Mouse (Mus musculus) lung, postnatal 10 days (tissue): ENCODE data around the gene Insl6.

ENCODE experiments used
- DNase-seq: peaks from one replicate; pipeline ENCODE4 v3.0.0; 2021

The Insl6 gene

DNA sequence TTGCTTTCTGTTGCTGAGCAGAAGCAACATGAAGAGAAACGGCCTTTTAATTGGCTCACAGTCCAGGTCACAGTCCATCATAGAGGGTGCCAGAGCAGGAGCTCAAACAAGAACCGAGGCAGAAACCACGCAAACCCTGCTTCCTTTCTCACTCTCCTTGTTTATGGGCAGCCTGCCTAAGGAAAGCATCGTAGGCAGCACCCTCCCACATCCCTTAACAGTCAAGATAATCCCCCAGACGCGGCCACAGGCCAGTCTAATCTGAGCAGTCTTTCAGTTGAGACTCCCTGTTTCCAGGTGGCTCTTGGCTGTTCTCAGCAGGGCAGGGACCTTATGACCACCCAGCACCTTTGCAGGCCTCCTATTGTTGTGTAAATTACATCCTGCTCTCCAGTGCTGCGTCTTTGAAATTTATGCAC, 39.7 kb downstream of the Insl6 start:
- DNase-seq: no peak

DNA sequence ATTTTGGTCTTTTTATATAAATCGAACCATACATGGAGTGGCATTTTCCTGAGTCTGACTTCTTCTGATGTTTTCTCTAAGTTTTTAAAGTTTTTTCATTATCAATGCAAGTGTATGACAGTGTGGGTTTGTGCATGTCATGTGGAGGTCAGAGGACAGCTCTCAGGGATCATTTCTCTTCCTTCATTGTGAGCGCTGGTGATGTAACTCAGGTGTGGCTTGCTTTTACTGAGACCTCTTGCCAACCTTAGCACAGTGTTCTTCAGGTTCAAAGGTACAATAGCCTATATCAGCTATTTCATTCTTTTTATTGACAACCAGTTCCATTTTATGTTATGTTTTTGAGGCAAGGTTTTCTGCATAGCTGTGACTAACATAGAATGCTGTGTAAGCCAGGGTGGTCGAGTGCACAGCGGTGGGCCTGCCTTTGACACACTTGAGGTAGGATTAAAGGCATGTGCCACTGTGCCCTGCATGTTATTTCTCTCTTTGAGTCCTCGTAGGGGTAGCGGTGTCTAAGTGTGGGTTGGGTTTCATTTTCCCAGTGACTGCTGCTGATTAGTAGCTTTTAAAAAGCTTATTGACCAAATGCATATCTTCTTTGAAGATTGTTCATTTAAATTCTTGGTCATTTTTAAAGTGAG, 46.1 kb downstream of the Insl6 start:
- no peak for DNase-seq

DNA sequence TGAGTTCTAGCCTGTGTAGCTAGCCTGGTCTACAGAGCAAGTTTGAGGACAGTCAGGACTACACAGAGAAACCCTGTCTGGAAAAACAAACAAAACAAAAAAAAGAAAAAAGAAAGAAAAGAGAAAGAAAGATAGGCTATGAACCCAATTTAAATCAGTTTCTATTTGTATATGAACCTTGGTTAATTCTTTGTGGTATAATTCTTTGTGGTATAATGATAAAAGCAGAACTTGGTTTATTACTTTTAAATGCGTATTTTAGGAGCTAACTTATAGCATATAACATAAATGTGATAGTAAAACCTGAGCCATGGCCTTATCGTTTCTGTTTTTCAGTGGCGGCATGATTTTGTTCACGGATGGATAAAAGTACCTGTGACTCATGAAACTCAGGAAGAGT, 48.7 kb downstream of the Insl6 start:
- no peak for DNase-seq

DNA sequence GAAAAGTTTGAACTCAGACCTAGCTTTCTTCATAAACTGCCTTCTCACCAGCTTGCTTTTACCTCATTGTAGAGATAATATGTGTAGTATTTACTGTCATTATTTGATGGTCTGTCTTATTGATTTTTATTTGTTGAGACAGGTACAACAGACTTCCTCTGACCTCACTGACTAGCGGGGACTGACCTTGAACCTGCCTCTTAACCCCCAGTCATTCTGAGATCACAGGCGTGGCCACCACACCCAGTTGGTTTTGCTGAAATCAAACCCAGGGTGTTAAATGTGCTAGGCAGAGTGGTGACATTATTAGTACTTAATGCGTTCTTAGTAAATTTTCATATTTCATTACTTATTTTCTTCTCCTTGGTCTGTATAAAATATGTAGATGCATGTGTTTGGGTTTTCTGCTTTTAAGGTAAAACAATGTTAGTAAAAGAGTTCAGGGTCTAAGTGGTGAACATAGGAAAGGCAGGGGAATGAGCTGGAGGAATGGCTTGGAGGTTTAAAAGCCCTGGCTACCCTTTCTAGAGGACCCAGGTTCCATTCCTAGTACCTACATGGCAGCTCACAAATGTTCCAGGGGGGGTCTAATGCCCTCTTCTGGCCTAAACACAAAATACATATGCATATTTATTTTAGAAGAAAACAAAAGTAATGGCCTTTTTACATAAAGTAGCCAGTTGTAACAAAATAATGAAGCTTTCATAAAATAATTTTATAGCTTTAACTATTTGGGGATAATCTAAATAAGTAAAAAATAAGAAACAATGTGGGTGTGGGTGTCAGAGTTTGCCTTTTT, 52.9 kb downstream of the Insl6 start:
- no peak for DNase-seq
